Mouse (Mus musculus) gastrocnemius, postnatal 4 days (tissue): ENCODE data around the gene Xlr3c. TPM values are rescaled to one million over a fixed set of nuclear protein-coding genes. Genes with fewer than 3 reads are reported as not detected.
"Not testable (repeated sequence)": the region's sequence is repeated elsewhere in the genome, so short reads cannot be mapped to it uniquely, and the experiment has no call there.

Experiments used
- DNase-seq, 2 experiments: peaks; one replicate each; pipeline ENCODE4 v3.0.0; 2021 to 2022; ENCODE audit warnings: low spot score in 2 of 2, mixed read lengths in 2 of 2
- long read RNA-seq, 2 experiments: library from polyadenylated mRNA; stranded (forward); transcript quantifications; one replicate each; pipeline ENCODE4 v2.0.0; 2021
- total RNA-seq, 2 experiments: library from RNA; stranded (reverse); gene quantifications; 2 replicates each; pipeline ENCODE4 v1.2.3; 2021

Xlr3c gene
- total RNA-seq, result not detected
- long read RNA-seq, experiment 1, result 0 reads
- long read RNA-seq, experiment 2, result 0 reads

- DNase-seq, result not testable (repeated sequence)
These were observed at the start of gene Xlr3c for GRCm38 (mm10) chrX:73265270-73265669. Gene Xlr3c (minus strand): TSS chrX:73265390.

GRCm38 (mm10) chrX:73312522-73312921 lies 47.3 kb upstream of the Xlr3c start:
- DNase-seq, result peak in 1 of 2 experiments; percentile 10

GRCm38 (mm10) chrX:73295745-73296144 lies 30.6 kb upstream of the Xlr3c start:
- DNase-seq, result not testable (repeated sequence)

- not testable (repeated sequence) for DNase-seq
These were observed 27.7 kb upstream of the Xlr3c start, which contains the start of the genes Xlr5a and Xlr5c for GRCm38 (mm10) chrX:73292876-73293275. Gene Xlr5a (minus strand): TSS chrX:73292976. Gene Xlr5c (minus strand): TSS chrX:73292976.

- DNase-seq, result not testable (repeated sequence)
These were observed 2.8 kb downstream of the Xlr3c start for GRCm38 (mm10) chrX:73262428-73262827.

GRCm38 (mm10) chrX:73242821-73243325 lies 22.3 kb downstream of the Xlr3c start, which contains the start of gene Xlr4c:
Gene Xlr4c (minus strand): TSS chrX:73243130.
- not testable (repeated sequence) for DNase-seq

- no peak for DNase-seq
These were observed 35.9 kb downstream of the Xlr3c start for GRCm38 (mm10) chrX:73229288-73229687.

GRCm38 (mm10) chrX:73228606-73229214 lies 36.5 kb downstream of the Xlr3c start:
- DNase-seq, result peak; percentile 17 to 54

GRCm38 (mm10) chrX:73227914-73228605 lies 37.1 kb downstream of the Xlr3c start, which contains the start of gene F8a:
Gene F8a (plus strand): TSS chrX:73228291.
- DNase-seq, result peak; percentile 34 to 60

- no peak for DNase-seq
These were observed 39.8 kb downstream of the Xlr3c start for GRCm38 (mm10) chrX:73225365-73225764.

- not testable (repeated sequence) for DNase-seq
These were observed 51.2 kb downstream of the Xlr3c start, which contains the start of gene Xlr4b for GRCm38 (mm10) chrX:73213819-73214564. Gene Xlr4b (plus strand): TSS chrX:73214333.

Other genes with a start within 250 kb of the Xlr3c start
- under 1 TPM in 1 of 2 experiments, not detected in 1; 0.12 TPM for gene Pnma5, start 228.3 kb downstream of the Xlr3c start, total RNA-seq
- gene Pnma3, start 200.6 kb downstream of the Xlr3c start, total RNA-seq, result not detected
- under 1 TPM in 1 of 2 experiments, not detected in 1; 0.26 TPM for gene Xlr4a, start 182.9 kb downstream of the Xlr3c start, total RNA-seq
- under 1 TPM; 0.54 to 0.88 TPM for gene Xlr3a, start 168.3 kb downstream of the Xlr3c start, total RNA-seq
- under 1 TPM in 1 of 2 experiments, not detected in 1; 0.15 TPM for gene Gm14685, start 148.3 kb downstream of the Xlr3c start, total RNA-seq
- gene Xlr5b, start 116.6 kb downstream of the Xlr3c start, total RNA-seq, result not detected
- not detected for gene DXBay18, start 115.9 kb downstream of the Xlr3c start, total RNA-seq
- not detected for gene Spin2d, start 88.4 kb downstream of the Xlr3c start, total RNA-seq
- 10 to 100 TPM in 1 of 2 experiments, under 1 TPM in 1; 0.93 to 11.6 TPM for gene Xlr3b, start 73.2 kb downstream of the Xlr3c start, total RNA-seq
- under 1 TPM in 1 of 2 experiments, not detected in 1; 0.20 TPM for gene Xlr4b, start 51.1 kb downstream of the Xlr3c start, total RNA-seq
- 1 to 10 TPM; 6.8 to 7.2 TPM for gene F8a, start 37.1 kb downstream of the Xlr3c start, total RNA-seq
- gene Xlr4c, start 22.3 kb downstream of the Xlr3c start, total RNA-seq, result under 1 TPM in 1 of 2 experiments, not detected in 1; 0.49 TPM
- gene Xlr5a, start 27.6 kb upstream of the Xlr3c start, total RNA-seq, result not detected
- not detected for gene Xlr5c, start 27.6 kb upstream of the Xlr3c start, total RNA-seq
- not detected for gene Gm45015, start 71.5 kb upstream of the Xlr3c start, total RNA-seq
- gene Zfp275, start 77.2 kb upstream of the Xlr3c start, total RNA-seq, result 10 to 100 TPM; 24.3 to 26.3 TPM
- gene Gm18336, start 133.3 kb upstream of the Xlr3c start, total RNA-seq, result not detected
- gene Zfp92, start 145.7 kb upstream of the Xlr3c start, total RNA-seq, result not detected
- gene Trex2, start 170.0 kb upstream of the Xlr3c start, total RNA-seq, result not detected
- gene Haus7, start 193.7 kb upstream of the Xlr3c start, total RNA-seq, result 10 to 100 TPM; 23.3 to 27.7 TPM
- gene Bgn, start 218.2 kb upstream of the Xlr3c start, total RNA-seq, result 100 to 1,000 TPM; 487 to 574 TPM
- 1 to 10 TPM; 4.6 to 9.7 TPM for gene Atp2b3, start 237.7 kb upstream of the Xlr3c start, total RNA-seq